Mouse (Mus musculus): ENCODE measurements around the gene Mcu.
A peak's percentile ranks its signal among the peaks of the same experiment; 100 is the strongest.

Mcu gene

GRCm38 (mm10) chr10:59616522-59616921, at the start of gene Mcu:
Gene Mcu (minus strand): TSS chr10:59616692.
- DNase-seq, result peak; percentile 97

GRCm38 (mm10) chr10:59665503-59666291, 49.2 kb upstream of the Mcu start:
- no peak for DNase-seq

GRCm38 (mm10) chr10:59664765-59665164, 48.3 kb upstream of the Mcu start:
- no peak for DNase-seq

GRCm38 (mm10) chr10:59656799-59657198, 40.3 kb upstream of the Mcu start:
- DNase-seq, result no peak

DNA sequence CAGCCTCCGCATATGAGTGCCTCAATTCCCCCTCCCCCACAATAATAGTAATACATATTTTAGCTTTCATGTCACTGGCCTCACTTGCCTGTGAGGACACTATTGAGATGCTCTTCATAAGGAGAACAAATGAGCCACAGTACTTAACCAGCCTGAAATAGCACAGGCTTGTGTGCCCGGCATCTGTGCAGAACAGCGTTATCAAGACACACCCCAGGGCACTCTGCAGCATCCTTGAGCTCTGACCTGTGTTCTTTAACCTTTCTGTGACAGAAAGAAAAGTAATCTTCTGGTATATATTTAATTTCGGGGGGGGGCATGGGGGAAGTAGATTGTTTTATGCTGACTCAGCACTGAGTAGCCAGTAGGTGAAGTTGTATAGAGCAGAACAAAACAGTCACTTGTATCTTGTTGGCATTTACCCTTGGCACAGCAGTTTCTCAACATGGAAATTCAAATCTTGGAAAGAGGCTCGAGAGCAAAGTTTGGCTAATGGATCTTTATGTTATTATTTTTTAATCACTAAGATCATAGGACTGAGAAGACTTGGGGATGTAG, 30.4 kb upstream of the Mcu start:
- DNase-seq, result no peak

DNA sequence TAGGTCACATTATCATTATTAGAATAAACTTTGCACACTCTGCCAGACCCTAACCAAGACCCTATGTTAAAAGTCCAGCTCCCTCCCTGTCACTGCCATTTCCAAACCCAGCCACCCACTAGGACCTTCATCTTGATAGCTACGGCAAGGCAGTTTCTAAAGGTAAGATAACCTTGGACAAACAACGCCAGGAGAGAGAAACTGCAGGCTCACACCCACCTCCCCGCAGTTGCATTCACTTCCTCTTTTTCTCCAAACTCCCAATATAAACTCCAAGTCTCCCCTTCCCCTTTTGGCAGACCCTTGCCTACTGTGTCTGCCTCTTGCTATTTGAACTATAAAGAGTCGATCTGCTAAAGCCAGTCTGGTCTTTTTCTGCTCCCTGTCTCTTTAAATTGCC, 28.7 kb upstream of the Mcu start:
- no peak for DNase-seq

GRCm38 (mm10) chr10:59644710-59645109, 28.2 kb upstream of the Mcu start:
- no peak for DNase-seq

DNA sequence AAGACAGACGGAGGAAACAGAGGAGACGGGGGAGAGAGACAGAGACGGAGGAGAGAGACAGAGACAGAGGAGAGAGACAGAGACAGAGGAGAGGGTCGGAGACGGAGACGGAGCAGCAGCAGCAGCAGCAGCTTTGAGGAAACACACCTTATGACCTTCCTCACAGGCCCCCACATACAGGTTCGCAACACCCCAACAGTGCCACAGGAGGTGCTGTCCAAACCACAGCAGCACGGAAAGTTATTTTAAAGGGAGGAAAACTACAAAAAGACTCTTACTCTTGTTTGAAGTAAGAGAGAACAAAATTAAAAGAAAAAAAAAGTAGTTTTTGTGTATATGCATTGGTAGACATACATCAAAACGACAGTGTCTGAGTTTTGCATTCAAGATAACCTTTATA, 27.2 kb upstream of the Mcu start:
- no peak for DNase-seq

- no peak for DNase-seq
These were observed 26.3 kb upstream of the Mcu start for GRCm38 (mm10) chr10:59642659-59643377.

DNA sequence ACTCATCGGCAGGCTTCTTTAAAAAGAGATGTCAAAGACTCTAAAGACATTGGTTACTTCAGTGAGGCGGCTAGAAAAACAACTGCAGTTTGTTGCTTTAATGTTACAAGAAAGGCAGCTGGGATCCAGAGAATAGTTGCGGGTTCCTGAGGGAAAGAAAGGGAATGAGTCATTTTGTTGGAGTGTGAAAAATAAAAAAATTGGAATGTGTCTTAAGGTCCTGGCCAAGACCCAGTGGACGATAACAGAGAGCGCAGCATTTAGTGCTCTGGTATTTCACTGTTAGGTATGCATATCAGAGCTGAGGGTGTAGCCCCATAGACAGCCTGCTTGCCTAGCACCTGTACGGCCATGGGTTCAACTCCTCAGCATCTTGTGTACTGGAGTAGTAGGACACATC, 22.1 kb upstream of the Mcu start:
- no peak for DNase-seq

DNA sequence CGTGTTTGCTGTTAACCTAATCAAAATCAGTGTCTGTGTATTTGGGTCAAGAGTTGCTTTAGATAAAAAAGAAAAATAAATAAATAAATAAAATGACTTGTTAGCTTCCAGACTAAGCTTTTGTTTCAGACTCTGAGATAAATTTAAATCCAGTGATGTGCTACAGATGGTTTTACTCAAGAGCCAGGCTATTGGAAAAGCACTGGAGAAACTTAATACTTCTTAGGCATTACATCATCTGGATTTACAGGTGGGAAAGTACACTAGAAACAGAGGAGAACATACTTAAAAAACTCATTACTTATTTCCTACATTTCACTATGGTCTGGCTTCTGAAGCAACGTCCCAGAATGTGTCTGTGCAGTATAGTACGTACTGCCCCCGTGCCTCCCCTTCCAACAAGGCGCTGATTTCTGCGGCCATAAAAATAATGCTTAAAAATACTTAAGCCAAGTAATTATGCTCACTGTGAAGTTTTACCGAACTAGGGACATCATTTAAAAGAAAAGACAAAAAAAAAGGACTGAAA, 21.2 kb upstream of the Mcu start:
- DNase-seq, result no peak

DNA sequence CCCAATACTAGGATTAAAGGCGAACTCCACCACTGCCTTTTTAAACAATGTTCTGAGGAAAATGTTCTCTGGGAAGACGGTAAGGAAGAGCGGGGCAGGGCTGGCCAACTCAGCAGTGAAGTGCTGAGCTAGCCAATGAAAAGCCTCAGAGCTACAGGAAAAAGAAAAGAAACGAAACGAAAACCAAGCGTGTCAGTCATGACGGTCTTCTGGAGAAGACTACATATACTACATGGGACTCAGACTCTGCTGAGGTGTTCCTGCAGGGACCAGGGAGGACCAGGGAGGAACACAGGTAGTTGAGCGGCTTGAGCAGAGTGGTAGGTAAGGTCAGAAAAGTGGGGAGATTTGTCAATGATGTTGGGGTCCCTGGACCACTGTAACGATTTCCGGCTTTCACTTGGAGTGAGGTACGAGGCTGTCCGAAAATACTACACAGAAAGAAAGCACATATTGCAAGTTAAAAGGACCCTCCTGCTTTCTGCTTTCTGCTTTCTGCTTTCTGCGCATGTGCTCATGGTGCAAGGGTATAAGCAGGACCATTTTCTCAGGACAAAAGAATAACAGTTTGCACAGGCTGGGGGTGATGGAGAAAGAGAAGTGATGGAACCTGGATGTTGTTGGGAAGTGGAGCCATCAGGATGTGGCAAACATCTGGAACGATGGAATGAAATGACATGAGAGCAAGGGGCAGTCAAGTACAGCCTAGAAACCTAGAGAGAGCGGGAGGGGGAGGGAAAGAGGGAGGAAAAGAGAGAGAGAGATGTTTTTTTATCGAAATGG, 20.4 kb upstream of the Mcu start:
- DNase-seq, result no peak

DNA sequence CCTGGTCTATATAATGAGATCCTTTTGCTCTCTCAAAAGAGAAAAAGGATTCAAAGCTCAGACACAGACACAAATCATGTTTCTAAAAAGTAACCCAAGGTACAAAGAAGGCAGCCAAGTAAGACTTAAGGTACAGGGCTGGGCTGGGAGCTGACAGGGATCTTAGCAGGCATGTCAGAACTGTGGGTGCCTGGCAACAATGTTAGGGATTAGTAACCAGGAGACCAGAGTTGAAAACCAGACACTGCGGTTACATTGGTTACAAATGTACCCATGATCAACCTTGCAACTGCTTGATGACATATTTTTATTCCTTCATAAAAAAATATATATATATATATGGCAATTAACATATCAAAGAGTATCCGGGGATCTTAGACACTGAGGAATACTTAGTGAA, 19.6 kb upstream of the Mcu start:
- DNase-seq, result no peak

DNA sequence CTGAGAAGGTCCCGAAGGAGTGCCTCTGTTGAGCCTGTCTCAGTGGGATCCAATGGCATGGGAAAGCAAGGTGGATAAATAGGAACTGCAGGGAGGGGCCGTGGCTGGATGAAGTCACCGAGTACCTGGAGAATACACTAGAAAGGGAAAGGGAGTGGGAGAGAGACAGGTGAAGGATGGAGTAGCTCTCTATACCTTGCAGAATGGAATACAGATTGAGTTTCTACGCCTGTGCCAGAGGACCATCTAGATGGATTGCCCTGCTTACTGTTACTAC, 13.0 kb upstream of the Mcu start:
- DNase-seq, result no peak

DNA sequence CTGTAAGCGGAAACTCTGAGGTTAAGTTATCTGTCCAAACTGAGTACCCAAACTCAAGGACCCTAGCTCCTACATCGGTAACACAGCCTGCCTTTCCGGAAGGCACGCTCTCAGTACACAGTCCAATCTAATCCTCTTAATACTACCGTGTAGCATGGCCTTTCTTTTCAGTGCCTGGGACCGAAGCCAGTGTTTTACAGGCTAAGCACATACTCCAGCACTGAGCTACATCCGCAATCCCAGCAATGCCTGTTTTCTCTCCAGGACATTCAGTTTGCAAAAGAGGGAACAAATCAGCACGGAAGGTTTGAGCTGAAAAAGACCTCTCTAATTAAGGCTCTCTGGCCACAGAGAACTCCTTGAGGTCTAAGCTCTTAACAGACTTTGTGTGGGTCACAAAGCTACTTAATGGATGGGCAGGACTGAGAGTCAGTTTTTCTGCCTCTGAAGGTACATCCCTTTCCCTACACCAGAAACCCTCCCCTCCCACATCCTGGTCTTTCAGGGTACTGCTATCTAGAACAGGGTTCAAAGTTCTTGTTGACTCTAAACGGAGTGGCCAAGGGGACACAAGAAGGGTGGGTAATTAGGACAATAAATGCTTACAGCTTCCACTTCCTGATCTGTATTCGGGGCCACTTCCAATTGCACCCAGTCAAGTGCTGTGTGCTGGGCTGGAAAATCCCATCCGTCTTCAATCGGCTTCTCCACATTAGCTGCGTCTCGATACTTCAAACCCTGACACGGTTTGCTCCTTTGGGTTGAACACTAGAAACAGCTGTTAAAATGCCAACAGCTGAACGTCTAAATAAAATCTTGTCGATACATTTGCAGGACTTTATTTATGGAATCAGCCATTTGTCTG, 12.4 kb upstream of the Mcu start:
- DNase-seq, result no peak

DNA sequence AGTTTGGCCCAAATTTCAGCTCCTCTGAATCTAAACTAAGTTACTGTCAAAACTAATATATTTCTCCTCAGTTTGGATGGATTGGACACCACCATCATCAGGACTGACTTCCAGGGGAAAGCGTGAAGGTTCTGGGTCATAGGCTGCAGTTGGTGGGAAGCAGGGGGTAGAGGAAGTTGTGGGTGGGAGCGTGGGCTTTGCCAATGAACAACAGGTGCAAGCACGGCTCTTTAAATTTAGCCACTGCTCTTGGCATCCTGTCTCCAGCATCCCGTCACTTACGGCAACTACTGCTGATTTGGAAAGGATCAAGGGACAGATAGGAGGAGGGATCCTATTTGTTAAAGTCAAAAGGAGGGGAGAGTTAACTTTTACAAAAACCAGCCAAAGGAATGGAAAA, 7.0 kb upstream of the Mcu start:
- DNase-seq, result no peak

DNA sequence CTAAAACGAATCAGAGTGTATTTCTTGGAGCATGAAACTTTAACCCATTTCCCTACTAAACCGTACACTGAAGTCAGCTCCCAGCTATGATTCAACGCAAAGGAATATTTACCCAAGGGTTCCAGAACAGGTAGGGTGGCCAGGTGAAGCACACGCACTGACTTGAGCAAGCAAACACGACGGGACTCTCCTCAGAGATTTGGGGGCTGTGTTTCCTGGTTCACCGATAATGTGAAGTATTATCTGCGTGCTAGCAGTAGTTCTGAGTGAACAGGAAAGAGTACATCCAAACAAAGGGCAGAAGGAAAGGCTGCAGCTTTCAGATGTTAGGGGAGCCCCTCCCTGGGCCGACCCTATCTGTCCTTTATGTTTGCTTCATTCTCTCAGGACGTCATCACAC, 4.9 kb upstream of the Mcu start:
- no peak for DNase-seq

GRCm38 (mm10) chr10:59617776-59618175, 1.3 kb upstream of the Mcu start:
- DNase-seq, result no peak

- DNase-seq, result peak; percentile 61
These were observed 441 bp downstream of the Mcu start, which contains the start of gene Gm10322 for GRCm38 (mm10) chr10:59615981-59616520. Gene Gm10322 (plus strand): TSS chr10:59616063.

DNA sequence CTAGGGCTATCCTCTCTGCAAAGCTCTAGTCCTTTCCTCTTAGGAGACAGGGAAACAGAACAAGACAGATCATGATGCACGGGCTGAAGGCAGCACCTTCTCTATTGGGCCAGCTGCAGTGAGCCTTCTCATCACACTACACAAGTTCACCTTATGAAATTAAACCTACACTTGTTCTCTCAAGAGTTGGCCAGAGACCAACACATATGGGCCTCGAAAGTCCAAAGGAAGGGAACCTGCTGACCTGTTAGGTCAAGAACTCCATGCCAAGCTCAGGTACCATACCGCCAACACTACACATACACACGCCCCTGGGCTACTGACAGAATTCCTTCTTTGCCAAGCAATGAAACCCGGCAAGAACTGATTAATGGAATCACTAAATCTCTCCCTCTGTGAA, 1.1 kb downstream of the Mcu start:
- DNase-seq, result peak; percentile 42

- DNase-seq, result peak; percentile 56
These were observed 2.4 kb downstream of the Mcu start for GRCm38 (mm10) chr10:59614141-59614540.

DNA sequence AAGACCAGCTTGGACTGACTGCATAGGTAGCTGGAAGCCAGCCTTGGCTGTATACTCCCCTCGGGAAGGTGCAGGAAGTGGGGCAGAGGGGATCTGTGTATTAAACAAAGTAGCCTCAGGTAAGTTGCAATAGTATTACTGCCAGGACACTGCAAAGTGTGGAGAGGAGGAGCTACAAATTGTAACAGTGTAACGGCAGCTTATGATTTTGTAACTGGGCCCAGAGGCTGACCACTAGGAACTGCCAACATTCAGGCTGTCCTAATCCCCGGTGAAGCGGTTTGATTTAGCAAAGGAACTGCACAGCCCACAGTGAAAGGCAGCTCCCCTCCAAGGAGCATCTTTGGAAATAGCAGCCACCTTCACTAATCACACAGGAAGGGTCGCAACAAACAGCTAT, 3.2 kb downstream of the Mcu start:
- DNase-seq, result no peak

All from cerebellum, adult 11 months (tissue).